Mouse (Mus musculus) megakaryocyte, adult 5-6 weeks (primary cell): ENCODE data around the gene Chrng. TPM values are rescaled to one million over a fixed set of nuclear protein-coding genes. Genes with fewer than 3 reads are reported as not detected.

ENCODE experiments used
- ATAC-seq: 2 replicates; pipeline ENCODE4 v1.8.0; 2016; ENCODE audit warnings: mild to moderate bottlenecking, inconsistent platforms; ENCODE audit not compliant: poor library complexity, severe bottlenecking
- total RNA-seq, 2 experiments: library from RNA; stranded (forward) in 1 of 2; stranded (reverse) in 1 of 2; fragments of 153-499, 151-499 nt in 1 of 2; fragments of 221-1000, 200-1000 nt in 1 of 2; gene quantifications; 2 replicates each; pipeline versions ENCODE4 v1.2.3 to v1.2.4; 2015 to 2017

The Chrng gene
- total RNA-seq (2015) (not detected in 2 replicates), total RNA-seq (2017) (not detected in 2 replicates)

- ATAC-seq: no peak
Observed at GRCm38 (mm10) chr1:87204465-87204864, at the start of gene Chrng. Gene Chrng, plus strand, starts transcription at chr1:87204657.

- no peak for ATAC-seq
Observed at GRCm38 (mm10) chr1:87155531-87156198, 48.8 kb upstream of the Chrng start.

GRCm38 (mm10) chr1:87156199-87156587 is 48.3 kb upstream of the Chrng start, which contains the start of gene Ecel1:
Gene Ecel1, minus strand, starts transcription at chr1:87156521.
- no peak for ATAC-seq

GRCm38 (mm10) chr1:87159396-87159795 is 45.1 kb upstream of the Chrng start:
- no peak for ATAC-seq

- no peak for ATAC-seq
Observed at GRCm38 (mm10) chr1:87164164-87164795, 40.2 kb upstream of the Chrng start.

DNA sequence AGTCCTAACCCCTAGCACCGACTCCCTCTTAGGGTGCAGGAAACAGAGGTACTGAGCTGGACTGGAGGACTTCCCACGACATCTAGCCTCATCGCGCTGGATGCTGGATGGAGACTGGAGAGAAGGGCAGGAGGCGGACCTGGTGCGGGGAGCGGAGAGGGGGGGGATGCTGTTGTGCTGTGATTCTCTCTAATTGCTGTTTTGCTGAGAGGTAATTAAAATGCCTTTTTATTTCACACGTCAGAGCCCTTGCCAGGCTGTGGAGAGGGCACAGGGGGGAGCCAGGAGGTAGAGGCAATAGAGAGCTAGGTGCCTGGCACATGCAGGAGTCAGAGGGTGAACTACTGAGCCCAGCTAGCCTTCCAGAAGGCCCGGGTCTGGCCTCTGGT is 39.7 kb upstream of the Chrng start:
- ATAC-seq: no peak

DNA sequence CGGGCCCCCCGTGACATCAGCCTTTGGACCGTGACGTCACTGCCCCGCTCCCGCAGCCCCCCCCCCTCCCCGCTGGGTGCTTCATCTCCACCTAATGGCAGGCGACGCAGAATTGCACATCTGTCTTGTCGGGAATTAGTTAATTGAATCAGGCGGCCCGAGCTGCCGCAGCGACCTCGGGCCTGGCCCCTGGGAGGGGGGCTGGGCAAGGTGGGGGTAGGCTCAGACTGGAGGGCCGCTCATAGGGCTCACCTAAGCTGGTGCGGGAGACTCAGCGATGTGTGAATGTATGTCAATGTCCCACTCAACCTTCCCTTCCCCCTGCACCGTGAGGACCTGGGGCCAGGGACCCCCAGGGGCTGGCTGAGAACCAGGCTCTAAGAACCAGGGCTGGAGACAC is 34.0 kb upstream of the Chrng start:
- no peak for ATAC-seq

DNA sequence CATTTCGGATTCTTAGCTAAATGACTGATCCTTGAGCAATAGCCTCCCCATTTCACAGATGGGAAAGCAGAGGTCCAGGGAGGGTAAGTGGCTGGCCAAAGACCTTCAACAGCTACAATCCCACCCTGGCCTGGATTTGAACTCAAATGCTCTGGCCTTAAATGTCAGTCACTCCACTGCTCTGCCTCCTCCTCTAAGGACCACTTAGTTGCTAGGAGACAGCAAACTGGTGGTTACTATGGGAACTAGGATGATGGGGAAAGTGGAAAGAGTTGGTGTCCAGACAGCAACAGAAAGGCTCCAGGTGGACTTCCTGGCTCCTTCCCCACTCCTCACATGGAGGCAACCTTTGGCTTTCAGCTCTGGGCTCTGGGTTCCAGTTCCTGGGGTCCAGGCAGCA is 33.1 kb upstream of the Chrng start:
- ATAC-seq: no peak

DNA sequence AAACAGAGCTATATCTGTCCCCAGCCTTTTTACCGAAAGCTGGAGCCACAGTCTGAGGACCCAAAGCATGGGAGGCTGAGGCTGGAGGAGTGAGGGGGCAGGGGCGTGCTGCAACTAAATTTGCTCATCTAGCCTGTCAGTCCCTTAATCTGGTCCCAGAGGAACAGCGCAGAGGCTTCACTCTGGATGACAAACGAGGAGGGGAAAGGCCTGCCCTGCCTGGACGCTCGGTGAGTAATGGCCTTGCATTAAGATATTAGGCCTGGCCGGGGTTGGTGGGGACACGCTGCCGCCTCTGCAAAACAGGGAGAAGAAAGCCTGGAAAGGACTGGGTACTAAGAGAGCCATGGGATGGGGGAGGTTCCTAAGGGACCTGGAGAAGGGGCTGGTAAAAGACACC is 32.1 kb upstream of the Chrng start:
- ATAC-seq: no peak

GRCm38 (mm10) chr1:87174006-87174955 is 30.2 kb upstream of the Chrng start:
- peak; percentile 54; the same call in 1 of the 2 replicates for ATAC-seq

GRCm38 (mm10) chr1:87175852-87176292 is 28.6 kb upstream of the Chrng start:
- ATAC-seq: no peak

DNA sequence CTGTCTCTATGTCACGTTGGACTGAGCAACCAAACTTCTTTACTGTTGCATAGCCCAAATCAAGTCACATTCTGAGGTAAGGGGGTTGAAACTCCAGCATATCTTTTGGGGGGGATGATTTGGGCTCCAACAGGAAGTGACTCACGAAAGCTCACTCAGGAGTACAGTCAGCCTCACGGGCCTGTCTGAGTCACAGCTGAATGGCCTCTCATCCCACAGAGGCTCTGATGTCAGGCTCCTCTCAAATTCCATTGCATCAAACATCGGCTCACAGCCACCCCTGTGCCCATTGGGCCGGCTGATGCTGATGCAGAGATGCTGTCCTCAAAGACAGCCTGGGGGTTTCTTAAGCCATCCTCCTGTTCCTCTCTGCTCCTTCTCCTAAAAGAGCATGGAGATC is 23.6 kb upstream of the Chrng start:
- ATAC-seq: peak; percentile 43; the same call in 1 of the 2 replicates

DNA sequence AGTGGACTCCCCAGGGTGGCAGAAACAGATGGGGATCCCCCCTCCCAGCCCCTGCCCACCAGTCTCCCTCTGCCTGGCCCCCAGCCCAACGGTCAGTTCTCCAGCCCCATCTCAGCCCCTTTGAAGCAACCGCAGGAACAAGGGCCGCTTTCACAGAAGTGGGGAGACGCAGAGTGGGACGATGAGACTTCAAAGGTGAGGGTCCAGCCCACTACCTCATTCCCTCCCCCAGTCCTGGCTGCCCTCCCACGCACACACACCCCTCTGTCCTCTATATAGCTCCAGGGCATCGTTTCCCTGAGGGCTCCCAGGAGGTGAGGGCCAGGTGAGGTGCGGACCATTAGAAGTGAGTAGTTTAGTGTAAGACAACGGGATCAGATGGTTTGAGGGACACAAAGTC is 21.4 kb upstream of the Chrng start, which contains the start of gene Prss56:
TSS of gene Prss56 (plus strand) at position 301 of the 400 bp plus-strand sequence.
- ATAC-seq: no peak

DNA sequence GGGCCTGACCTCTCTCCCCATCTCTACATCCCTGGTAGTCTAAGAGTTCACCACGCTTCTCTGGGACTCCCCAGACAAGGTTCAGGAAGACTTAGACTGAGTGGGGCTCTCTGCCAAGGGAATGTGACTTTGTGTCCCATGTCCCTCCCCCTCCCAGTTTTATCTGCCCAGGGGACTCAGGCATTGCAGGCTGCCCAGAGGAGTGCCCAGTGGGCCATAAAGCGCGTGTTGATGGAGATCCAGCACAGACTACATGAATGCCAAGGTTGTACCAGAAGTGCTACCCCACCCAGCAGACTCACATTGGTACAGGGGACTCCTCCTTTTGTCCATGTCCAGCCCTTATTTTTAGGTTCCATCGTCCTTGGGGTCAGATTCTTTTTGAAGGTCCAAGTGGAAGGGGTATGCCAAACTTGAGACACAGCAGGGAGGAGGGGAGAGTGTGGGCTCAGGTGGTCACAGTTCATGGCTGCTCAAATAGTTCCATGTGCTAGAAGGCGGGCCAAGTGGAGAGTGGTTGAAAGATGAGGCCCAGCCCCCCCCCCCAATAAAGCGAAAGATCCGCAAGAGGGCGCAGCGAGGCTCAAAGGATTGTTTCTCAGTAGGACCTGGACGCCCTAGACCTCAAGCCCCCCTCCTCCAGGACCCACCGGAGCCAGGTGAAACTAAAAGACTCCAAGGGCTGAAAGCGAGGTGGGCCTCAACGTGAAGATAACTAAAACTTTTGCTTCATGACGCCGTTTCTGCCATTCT is 20.3 kb upstream of the Chrng start:
- no peak for ATAC-seq

DNA sequence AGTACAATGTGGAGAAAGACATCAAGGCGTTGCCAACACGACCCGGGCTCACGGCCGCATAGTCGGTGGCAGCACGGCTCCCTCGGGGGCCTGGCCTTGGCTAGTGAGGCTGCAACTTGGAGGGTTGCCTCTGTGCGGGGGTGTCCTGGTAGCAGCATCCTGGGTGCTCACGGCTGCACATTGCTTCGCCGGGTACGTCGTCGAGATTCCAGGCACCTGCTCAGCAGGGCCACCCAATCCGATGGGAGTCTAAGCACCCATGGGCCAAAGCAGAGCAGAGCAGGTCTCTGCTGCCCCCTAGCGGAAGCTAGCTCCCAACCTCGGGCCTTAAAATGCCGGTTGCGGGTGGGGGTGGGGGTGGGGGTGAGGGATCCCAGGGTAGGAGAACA is 19.7 kb upstream of the Chrng start:
- ATAC-seq: peak; percentile 49

DNA sequence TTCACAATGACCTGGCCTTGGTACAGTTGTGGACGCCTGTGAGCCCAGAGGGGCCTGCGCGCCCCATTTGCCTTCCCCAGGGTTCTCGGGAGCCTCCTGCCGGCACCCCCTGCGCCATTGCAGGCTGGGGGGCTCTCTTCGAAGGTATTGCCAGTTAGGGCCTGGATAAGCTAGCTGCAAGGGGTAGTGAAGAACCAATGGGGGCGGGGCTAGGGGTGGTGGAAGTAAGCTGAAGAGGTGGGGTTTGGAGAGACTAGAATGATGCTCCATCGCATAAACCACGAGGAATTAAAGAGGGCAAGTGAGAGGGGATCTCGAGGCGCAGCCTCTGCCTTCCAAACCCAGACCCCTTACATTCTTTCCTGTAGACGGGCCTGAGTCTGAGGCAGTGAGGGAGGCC is 18.9 kb upstream of the Chrng start:
- no peak for ATAC-seq

GRCm38 (mm10) chr1:87186261-87187036 is 18.0 kb upstream of the Chrng start:
- ATAC-seq: peak; percentile 26; the same call in 1 of the 2 replicates

DNA sequence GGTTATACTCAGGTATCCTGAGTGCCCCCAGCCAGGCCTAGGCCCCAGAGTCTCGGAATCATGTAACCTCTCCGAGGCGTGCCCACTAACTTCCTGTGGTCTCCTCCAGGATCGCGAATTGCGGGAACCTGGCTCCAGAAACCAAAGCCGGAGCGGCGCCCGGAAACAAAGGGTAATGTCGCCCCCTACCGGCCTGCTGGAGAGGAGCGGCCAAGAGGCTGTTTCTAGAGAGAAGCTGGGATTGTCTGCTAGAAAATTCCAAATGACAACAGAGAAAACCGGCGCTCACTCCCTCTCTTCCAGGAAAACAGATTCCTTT is 17.5 kb upstream of the Chrng start:
- peak; percentile 69 for ATAC-seq

DNA sequence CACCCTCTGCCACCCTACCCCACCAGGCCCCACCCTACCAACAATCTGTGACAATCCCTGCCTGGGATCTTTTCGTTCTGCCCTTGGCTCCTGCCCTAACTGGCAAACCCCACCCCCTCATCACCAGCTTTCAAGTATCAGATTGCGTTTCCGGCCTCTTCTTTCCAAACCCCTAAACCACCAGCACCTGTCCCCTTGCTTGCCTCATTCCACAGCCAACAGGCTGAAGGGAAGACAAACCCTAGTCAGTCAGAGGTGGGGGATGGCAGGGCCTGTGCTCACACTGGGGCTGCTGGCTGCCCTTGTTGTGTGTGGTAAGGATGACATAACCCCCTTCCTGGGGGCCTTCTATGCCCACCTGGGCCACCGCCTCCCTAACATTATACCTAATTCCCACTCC is 14.0 kb upstream of the Chrng start, which contains the start of gene Chrnd:
TSS of gene Chrnd (plus strand) at position 179 of the 400 bp plus-strand sequence.
- ATAC-seq: no peak

DNA sequence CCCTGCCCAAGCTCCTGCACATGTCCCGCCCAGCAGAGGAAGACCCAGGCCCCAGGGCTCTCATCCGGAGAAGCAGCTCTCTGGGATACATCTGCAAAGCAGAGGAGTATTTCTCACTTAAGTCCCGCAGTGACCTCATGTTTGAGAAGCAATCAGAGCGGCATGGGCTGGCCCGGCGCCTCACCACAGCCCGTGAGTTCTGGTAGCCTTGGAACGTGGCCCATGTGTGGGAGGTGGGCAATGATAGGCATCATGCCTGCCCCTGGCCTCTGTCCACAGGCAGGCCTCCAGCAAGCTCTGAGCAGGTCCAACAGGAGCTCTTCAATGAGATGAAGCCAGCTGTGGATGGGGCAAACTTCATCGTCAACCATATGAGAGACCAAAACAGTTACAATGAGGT is 7.2 kb upstream of the Chrng start:
- ATAC-seq: no peak
